Mouse (Mus musculus): Measurements from ENCODE around the gene Ctc1. TPM values are rescaled to one million over a fixed set of nuclear protein-coding genes. Genes with fewer than 3 reads are reported as not detected.

Gene Ctc1
- polyA plus RNA-seq, 2 experiments, result 44.6 to 76.4 TPM

DNA sequence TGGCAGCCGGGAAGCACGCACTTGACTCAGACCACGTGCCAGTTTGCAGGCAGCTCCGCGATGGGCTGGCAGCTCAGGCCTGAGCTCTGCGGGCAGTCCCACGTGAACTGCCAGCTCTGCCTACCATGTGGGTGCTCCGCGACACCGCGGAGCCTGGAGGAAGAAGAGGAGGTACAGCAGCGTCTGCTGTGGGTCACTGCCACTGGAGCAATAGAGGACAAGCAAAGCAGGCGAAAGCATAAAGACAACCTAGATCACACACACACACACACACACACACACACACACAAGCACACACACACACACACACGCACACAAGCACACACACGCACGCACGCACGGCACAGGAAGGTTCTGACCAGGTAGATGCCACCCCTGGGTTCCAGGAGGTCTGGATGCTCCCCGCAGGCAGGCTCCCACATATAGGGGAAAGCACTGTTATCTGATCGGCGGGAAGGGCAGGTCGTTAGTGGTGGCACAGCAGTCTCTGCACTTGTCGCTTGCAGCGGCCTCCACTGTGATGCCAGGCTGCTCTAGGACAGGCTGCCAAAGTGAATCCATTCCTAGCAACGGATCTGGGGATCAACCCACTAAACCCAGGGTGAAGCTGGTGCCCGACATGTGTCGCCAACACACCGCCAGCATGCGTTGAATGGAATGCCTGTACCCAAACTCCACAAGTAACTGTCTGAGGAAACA lies 50.6 kb downstream of the Ctc1 start:
- Histone ChIP-seq H3K27ac (replicated peaks; ENCODE audit: low read depth, low read length) (no peak overlapping the region), H3K36me3 (ENCODE audit: control insufficient read depth, insufficient read depth, low read length) (no peaks in the 10 kb centered on the region), H3K4me2 (replicated peaks; ENCODE audit: low read depth, low read length, severe bottlenecking) (peak overlapping the region; percentile 83), H3K9ac (ENCODE audit: low read depth, low read length, severe bottlenecking) (peak overlapping the region; percentile 45), H3K4me1 (ENCODE audit: control insufficient read depth, insufficient read depth, low read length) (peaks cover 15% of the 10 kb centered on the region), H3K4me3 (replicated peaks; ENCODE audit: low read length) (peak overlapping the region; percentile 39), H3K9me3 (ENCODE audit: control insufficient read depth, low read length) (no peaks in the 10 kb centered on the region), H3K27me3 (ENCODE audit: control insufficient read depth, insufficient read depth, low read length) (no peaks in the 10 kb centered on the region)
- ATAC-seq (ENCODE audit: low FRiP score, low read depth), result no peak
- DNase-seq (ENCODE audit: low spot score), result no peak
- no peak for TF ChIP-seq POLR2A (IDR thresholded peaks at IDR 0.05; ENCODE audit: borderline replicate concordance, extremely low read depth, insufficient read depth, insufficient read length)
- WGBS, result 1% methylated on average over 25 of the region's 29 CpGs

- Histone ChIP-seq H3K27me3 (ENCODE audit: control insufficient read depth, insufficient read depth, low read length) (no peaks in the 10 kb centered on the region), H3K27ac (replicated peaks; ENCODE audit: low read depth, low read length) (no peak overlapping the region), H3K4me3 (replicated peaks; ENCODE audit: low read length) (peak overlapping the region; percentile 39), H3K9me3 (ENCODE audit: control insufficient read depth, low read length) (no peaks in the 10 kb centered on the region), H3K9ac (ENCODE audit: low read depth, low read length, severe bottlenecking) (no peak overlapping the region), H3K36me3 (ENCODE audit: control insufficient read depth, insufficient read depth, low read length) (no peaks in the 10 kb centered on the region), H3K4me1 (ENCODE audit: control insufficient read depth, insufficient read depth, low read length) (peaks cover 14% of the 10 kb centered on the region), H3K4me2 (replicated peaks; ENCODE audit: low read depth, low read length, severe bottlenecking) (peak overlapping the region; percentile 83)
- 13% methylated on average over 8 of the region's 8 CpGs for WGBS
- ATAC-seq (ENCODE audit: low FRiP score, low read depth), result no peak
- no peak for TF ChIP-seq POLR2A (IDR thresholded peaks at IDR 0.05; ENCODE audit: borderline replicate concordance, extremely low read depth, insufficient read depth, insufficient read length)
- DNase-seq (ENCODE audit: low spot score), result peak; percentile 96
Observed at GRCm38 (mm10) chr11:69066956-69067355, 51.2 kb downstream of the Ctc1 start.

- ATAC-seq (ENCODE audit: low FRiP score, low read depth), result no peak
- no peaks in the 10 kb centered on the region for H3K9me3 ChIP-seq (ENCODE audit: control insufficient read depth, low read length)
- no peak overlapping the region for H3K9ac ChIP-seq (ENCODE audit: low read depth, low read length, severe bottlenecking)
- DNase-seq (ENCODE audit: low spot score), result no peak
- WGBS, result 58% methylated on average over 6 of the region's 6 CpGs
- no peak overlapping the region for H3K27ac ChIP-seq (replicated peaks; ENCODE audit: low read depth, low read length)
- no peak overlapping the region for H3K4me3 ChIP-seq (replicated peaks; ENCODE audit: low read length)
- H3K4me1 ChIP-seq (ENCODE audit: control insufficient read depth, insufficient read depth, low read length), result peaks cover 17% of the 10 kb centered on the region
- no peak for TF ChIP-seq POLR2A (IDR thresholded peaks at IDR 0.05; ENCODE audit: borderline replicate concordance, extremely low read depth, insufficient read depth, insufficient read length)
- no peak overlapping the region for H3K4me2 ChIP-seq (replicated peaks; ENCODE audit: low read depth, low read length, severe bottlenecking)
- H3K27me3 ChIP-seq (ENCODE audit: control insufficient read depth, insufficient read depth, low read length), result no peaks in the 10 kb centered on the region
- no peaks in the 10 kb centered on the region for H3K36me3 ChIP-seq (ENCODE audit: control insufficient read depth, insufficient read depth, low read length)
Observed at GRCm38 (mm10) chr11:69067601-69068000, 51.9 kb downstream of the Ctc1 start.

DNA sequence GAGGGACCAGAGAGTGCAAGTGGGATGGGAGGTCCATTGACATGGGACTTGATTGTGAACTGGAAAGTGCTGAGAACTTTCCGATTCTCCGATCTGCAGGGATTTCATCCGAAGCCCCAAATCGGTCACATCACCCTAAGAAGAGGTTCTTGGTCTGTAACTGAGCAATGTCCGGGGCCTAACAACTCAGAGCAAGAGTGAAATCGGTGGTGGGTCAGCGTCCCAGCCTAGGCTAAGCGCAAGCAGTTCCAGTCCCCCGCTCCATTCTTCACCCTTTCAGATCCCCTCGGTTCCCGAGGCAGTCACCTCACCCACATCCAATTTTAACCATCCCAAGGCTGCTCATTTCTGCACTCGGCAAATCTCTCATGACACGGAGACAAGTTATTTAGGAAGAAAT lies 54.4 kb downstream of the Ctc1 start:
- 1% methylated on average over 13 of the region's 13 CpGs for WGBS
- Histone ChIP-seq H3K27me3 (ENCODE audit: control insufficient read depth, insufficient read depth, low read length) (no peaks in the 10 kb centered on the region), H3K4me1 (ENCODE audit: control insufficient read depth, insufficient read depth, low read length) (peaks cover 27% of the 10 kb centered on the region), H3K36me3 (ENCODE audit: control insufficient read depth, insufficient read depth, low read length) (no peaks in the 10 kb centered on the region), H3K4me2 (replicated peaks; ENCODE audit: low read depth, low read length, severe bottlenecking) (peak overlapping the region; percentile 86), H3K4me3 (replicated peaks; ENCODE audit: low read length) (peak overlapping the region; percentile 63), H3K9ac (ENCODE audit: low read depth, low read length, severe bottlenecking) (peak overlapping the region; percentile 80), H3K27ac (replicated peaks; ENCODE audit: low read depth, low read length) (peak overlapping the region; percentile 94), H3K9me3 (ENCODE audit: control insufficient read depth, low read length) (no peaks in the 10 kb centered on the region)
- no peak for ATAC-seq (ENCODE audit: low FRiP score, low read depth)
- no peak for DNase-seq (ENCODE audit: low spot score)
- no peak for TF ChIP-seq POLR2A (IDR thresholded peaks at IDR 0.05; ENCODE audit: borderline replicate concordance, extremely low read depth, insufficient read depth, insufficient read length)

DNA sequence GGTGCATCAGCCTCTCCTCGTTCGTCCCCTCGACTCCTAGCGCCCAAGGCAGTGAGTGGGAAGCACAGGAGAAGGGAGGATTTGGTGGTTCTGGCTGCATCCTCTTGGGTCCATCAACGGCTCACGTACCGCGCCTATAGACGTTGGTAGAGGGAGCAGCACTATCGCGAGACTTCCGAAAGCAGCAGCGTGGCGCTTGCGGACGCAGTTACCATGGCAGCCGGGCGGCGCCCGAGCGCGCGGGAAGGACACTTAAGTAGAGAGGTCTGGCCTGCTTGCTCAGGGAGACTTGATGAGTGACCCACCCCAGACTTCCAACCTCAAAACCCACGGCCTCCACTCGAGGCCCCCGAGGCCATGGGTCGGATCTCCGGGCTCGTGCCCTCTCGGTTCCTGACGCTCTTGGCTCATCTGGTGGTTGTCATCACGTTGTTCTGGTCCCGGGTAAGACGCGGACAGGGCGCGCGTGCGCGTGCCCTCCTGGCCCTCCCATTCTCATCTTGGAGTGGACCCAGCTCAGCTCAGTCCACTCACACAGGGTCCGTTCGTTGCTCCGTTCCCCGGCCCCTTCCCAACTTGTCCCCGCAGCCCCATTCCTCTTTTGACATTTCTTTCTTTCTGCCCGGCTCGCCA lies 55.0 kb downstream of the Ctc1 start, which contains the start of gene Tmem107:
Gene Tmem107, plus strand, starts transcription at position 217 of the 633 bp plus-strand sequence.
- peak within 1 kb of the TSS; percentile 94 for H3K27ac ChIP-seq (replicated peaks; ENCODE audit: low read depth, low read length)
- peak within 1 kb of the TSS; percentile 63 for H3K4me3 ChIP-seq (replicated peaks; ENCODE audit: low read length)
- under 1% methylated on average over 34 of the region's 47 CpGs for WGBS
- peaks cover 27% of the 10 kb centered on the region for H3K4me1 ChIP-seq (ENCODE audit: control insufficient read depth, insufficient read depth, low read length)
- no peaks in the 10 kb centered on the region for H3K9me3 ChIP-seq (ENCODE audit: control insufficient read depth, low read length)
- peak within 1 kb of the TSS; percentile 80 for H3K9ac ChIP-seq (ENCODE audit: low read depth, low read length, severe bottlenecking)
- DNase-seq (ENCODE audit: low spot score) (peak; percentile 97), ATAC-seq (ENCODE audit: low FRiP score, low read depth) (peak; percentile 89)
- H3K27me3 ChIP-seq (ENCODE audit: control insufficient read depth, insufficient read depth, low read length), result no peaks in the 10 kb centered on the region
- no peaks in the 10 kb centered on the region for H3K36me3 ChIP-seq (ENCODE audit: control insufficient read depth, insufficient read depth, low read length)
- peak within 1 kb of the TSS; percentile 86 for H3K4me2 ChIP-seq (replicated peaks; ENCODE audit: low read depth, low read length, severe bottlenecking)
- no peak; the same call in 1 of the 2 replicates for TF ChIP-seq POLR2A (IDR thresholded peaks at IDR 0.05; ENCODE audit: borderline replicate concordance, extremely low read depth, insufficient read depth, insufficient read length)

Data from limb, embryonic 14.5 days (tissue).